Mouse (Mus musculus) forebrain, embryonic 14.5 days (tissue): ENCODE data around the gene Entpd3. TPM values are rescaled to one million over a fixed set of nuclear protein-coding genes. Genes with fewer than 3 reads are reported as not detected.

Experiments used
- ATAC-seq: fragments of 200-750 bp; cut with Nextera tagmentation; 2 replicates; pipeline ENCODE4 v1.8.0; 2017; ENCODE audit warnings: mild to moderate bottlenecking, moderate library complexity
- DNase-seq: peaks from one replicate; pipeline ENCODE4 v3.0.0-alpha.2; 2015; ENCODE audit warnings: low spot score
- H3K27ac ChIP-seq: fragments of 300-500 bp; sonication (generic); 2 replicates; pipeline ENCODE4 v1.5.1; 2014; ENCODE audit warnings: low read depth, mild to moderate bottlenecking, control low read depth, low read length, moderate library complexity
- H3K27me3 ChIP-seq: fragments of 300-500 bp; sonication (generic); replicated peaks from 2 replicates; pipeline ENCODE4 v1.6.1; 2014; ENCODE audit warnings: low read length, control low read depth, mixed read lengths; ENCODE audit not compliant: control insufficient read depth, insufficient read depth
- H3K36me3 ChIP-seq: fragments of 300-500 bp; sonication (generic); 2 replicates; pipeline ENCODE4 v1.6.1; 2014; ENCODE audit warnings: low read length, control low read depth; ENCODE audit not compliant: control insufficient read depth, insufficient read depth
- H3K4me1 ChIP-seq: fragments of 300-500 bp; sonication (generic); 2 replicates; pipeline ENCODE4 v1.6.1; 2014; ENCODE audit warnings: antibody characterized with exemption, low read length, control low read depth; ENCODE audit not compliant: control insufficient read depth, insufficient read depth
- H3K4me2 ChIP-seq: fragments of 300-500 bp; sonication (generic); 2 replicates; pipeline ENCODE4 v1.6.1; 2014; ENCODE audit warnings: mild to moderate bottlenecking, control low read depth, low read length
- H3K4me3 ChIP-seq: fragments of 300-500 bp; sonication (generic); 2 replicates; pipeline ENCODE4 v1.5.1; 2014; ENCODE audit warnings: low read depth, low read length, control low read depth
- H3K9ac ChIP-seq: fragments of 300-500 bp; sonication (generic); 2 replicates; pipeline ENCODE4 v1.6.1; 2014; ENCODE audit warnings: mild to moderate bottlenecking, low read length, control low read depth, moderate library complexity
- H3K9me3 ChIP-seq: fragments of 300-500 bp; sonication (generic); replicated peaks from 2 replicates; pipeline ENCODE4 v1.6.1; 2016; ENCODE audit warnings: low read length, control low read depth, mixed read lengths; ENCODE audit not compliant: control insufficient read depth
- WGBS: fragments of 180-500 bp; shearing (Covaris S2); extraction: QIAGEN DNeasy Blood & Tissue Kit; methylation state at CpG from one replicate; pipeline ENCODE4 v1.1.7; 2014; 5-methylcytosine and 5-hydroxymethylcytosine counted together
- polyA plus RNA-seq: library from polyadenylated mRNA; unstranded; fragments of >200 nt; fragmentation: Nextera tagmentation; extraction: Ambion mirVana; gene quantifications from 2 replicates; pipeline ENCODE4 v1.2.1, GENCODE M21; 2014

Entpd3 gene
- polyA plus RNA-seq, 1 experiment from 2014 or later = 1.1 TPM

GRCm38 (mm10) chr9:120595306-120595705 lies 55.7 kb downstream of the Entpd3 start:
- Histone ChIP-seq H3K4me3 (no peak overlapping the region), H3K36me3 (no peaks in the 10 kb centered on the region), H3K27ac (peak overlapping the region; percentile 44), H3K4me1 (peaks cover 7% of the 10 kb centered on the region; the same call in 1 of the 2 replicates), H3K4me2 (0 out of 2 replicates have a peak overlapping the region, but pooled peaks have one; percentile 3), H3K9ac (no peak overlapping the region), H3K9me3 (no peaks in the 10 kb centered on the region), H3K27me3 (no peaks in the 10 kb centered on the region)
- DNase-seq = peak; percentile 48
- 21% methylated on average over 4 of the region's 4 CpGs for WGBS
- ATAC-seq = 0 out of 2 replicates have a peak, but pooled peaks have one; percentile 18

GRCm38 (mm10) chr9:120601488-120602171 lies 62.0 kb downstream of the Entpd3 start:
- Histone ChIP-seq H3K4me3 (no peak overlapping the region), H3K4me1 (peaks cover 7% of the 10 kb centered on the region; the same call in 1 of the 2 replicates), H3K27me3 (no peaks in the 10 kb centered on the region), H3K9ac (no peak overlapping the region), H3K9me3 (no peaks in the 10 kb centered on the region), H3K36me3 (no peaks in the 10 kb centered on the region), H3K4me2 (no peak overlapping the region), H3K27ac (no peak overlapping the region)
- DNase-seq = peak; percentile 76
- peak; percentile 32 for ATAC-seq
- 18% methylated on average over 17 of the region's 17 CpGs for WGBS

DNA sequence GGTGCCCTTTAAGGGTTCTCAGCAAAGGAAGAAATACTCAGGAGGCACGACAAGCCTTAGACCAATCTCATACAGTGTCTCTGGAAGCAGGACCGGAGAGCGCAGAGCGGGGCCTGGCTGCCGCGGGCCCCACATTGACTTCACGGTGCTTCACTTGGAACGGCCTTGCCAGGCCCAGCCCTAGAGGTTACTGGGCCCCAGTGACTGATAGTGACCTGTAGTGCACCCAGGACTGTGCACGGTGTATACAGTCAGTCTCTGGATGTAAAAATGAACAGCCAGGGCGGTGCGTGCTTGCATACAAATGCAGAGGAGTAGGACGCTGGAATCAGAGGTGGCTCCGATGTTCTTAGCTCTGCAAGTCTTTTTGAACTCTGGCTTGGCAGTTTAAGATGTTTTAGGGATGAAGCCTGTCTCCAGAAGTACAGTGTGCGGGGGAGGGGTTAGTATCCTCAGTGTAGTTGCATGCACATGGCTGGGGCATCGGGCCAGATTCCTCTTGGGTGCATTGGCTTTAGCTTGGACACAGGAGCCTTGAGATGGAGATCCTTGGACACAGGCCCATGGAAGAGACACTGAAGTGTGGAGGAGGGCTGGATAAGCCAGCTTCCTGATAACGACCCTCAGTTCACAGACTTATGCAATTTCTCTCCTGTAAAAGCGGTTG lies 62.7 kb downstream of the Entpd3 start:
- H3K27me3 ChIP-seq = no peaks in the 10 kb centered on the region
- ATAC-seq (peak; percentile 62), DNase-seq (peak; percentile 51)
- peak overlapping the region; percentile 36 for H3K4me2 ChIP-seq
- H3K27ac ChIP-seq = no peak overlapping the region; the same call in 1 of the 2 replicates
- no peaks in the 10 kb centered on the region for H3K36me3 ChIP-seq
- H3K9ac ChIP-seq = peak overlapping the region; percentile 36; the same call in 1 of the 2 replicates
- no peaks in the 10 kb centered on the region for H3K9me3 ChIP-seq
- peak overlapping the region; percentile 6; the same call in 1 of the 2 replicates for H3K4me3 ChIP-seq
- 52% methylated on average over 17 of the region's 17 CpGs for WGBS
- H3K4me1 ChIP-seq = peaks cover 7% of the 10 kb centered on the region; the same call in 1 of the 2 replicates

DNA sequence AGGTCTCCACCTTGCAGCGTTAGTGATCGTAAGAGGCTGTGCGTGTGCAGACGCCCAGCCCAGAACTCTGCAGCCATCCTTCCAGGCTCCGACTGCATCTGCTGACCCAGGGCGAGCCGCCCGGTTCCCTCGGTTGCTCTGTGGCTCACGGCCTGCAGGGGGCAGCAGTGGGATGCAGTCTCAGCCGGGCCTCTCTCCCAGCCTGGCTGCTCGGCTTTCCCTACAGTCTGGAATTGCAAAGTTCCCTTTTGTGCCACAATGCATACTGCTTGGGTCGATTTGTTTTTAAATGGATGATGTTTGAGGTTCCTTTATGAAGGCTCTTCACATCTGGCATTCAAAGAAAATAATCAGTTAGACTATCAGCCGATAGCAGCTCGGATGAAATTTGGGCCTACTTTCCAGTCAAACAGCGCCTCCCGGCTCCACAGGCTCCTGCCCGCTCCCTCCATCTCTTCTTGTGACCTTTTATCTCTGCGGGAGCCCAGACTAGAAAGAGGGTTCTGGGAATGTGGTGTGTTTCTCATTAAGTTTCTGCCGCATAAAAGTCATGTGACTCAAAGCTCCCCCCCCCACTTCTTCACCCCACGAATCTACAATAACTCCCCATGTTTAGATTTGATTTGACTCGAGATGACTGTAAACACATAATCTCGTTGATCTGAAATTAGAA lies 63.4 kb downstream of the Entpd3 start:
- Histone ChIP-seq H3K4me1 (peaks cover 7% of the 10 kb centered on the region; the same call in 1 of the 2 replicates), H3K9ac (peak overlapping the region; percentile 36; the same call in 1 of the 2 replicates), H3K36me3 (no peaks in the 10 kb centered on the region), H3K27me3 (no peaks in the 10 kb centered on the region), H3K4me2 (peak overlapping the region; percentile 36), H3K27ac (no peak overlapping the region; the same call in 1 of the 2 replicates), H3K9me3 (peaks cover 3% of the 10 kb centered on the region; the same call in 1 of the 2 replicates), H3K4me3 (peak overlapping the region; percentile 6; the same call in 1 of the 2 replicates)
- WGBS = 2% methylated on average over 23 of the region's 23 CpGs
- ATAC-seq (peak; percentile 86), DNase-seq (peak; percentile 87)

DNA sequence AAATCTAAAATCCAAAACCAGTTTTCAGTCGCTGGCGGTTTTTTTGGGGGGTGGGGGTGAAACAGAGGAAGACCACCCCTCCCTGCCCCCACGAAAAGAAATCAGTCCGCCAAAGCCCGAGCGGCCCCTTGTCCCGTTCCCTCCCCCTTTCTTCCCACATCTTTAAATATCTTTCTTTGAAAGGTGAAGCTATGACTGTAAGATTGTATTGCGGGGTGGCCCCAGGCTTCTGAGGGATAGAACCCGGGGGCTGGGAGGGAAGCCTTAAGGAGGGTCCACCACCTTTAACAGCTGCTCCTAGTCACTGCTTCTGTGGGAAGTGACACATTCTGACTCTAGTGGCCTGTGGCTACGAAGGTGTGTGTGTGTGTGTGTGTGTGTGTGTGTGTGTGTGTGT lies 63.9 kb downstream of the Entpd3 start:
- no peak for DNase-seq
- 11% methylated on average over 10 of the region's 10 CpGs for WGBS
- H3K9me3 ChIP-seq = peaks cover 3% of the 10 kb centered on the region; the same call in 1 of the 2 replicates

GRCm38 (mm10) chr9:120603956-120604355 lies 64.3 kb downstream of the Entpd3 start:
- 33% methylated on average over 12 of the region's 12 CpGs for WGBS
- Histone ChIP-seq H3K9me3 (peaks cover 3% of the 10 kb centered on the region; the same call in 1 of the 2 replicates), H3K4me2 (no peak overlapping the region), H3K4me3 (no peak overlapping the region), H3K27ac (no peak overlapping the region), H3K4me1 (peaks cover 7% of the 10 kb centered on the region; the same call in 1 of the 2 replicates), H3K36me3 (no peaks in the 10 kb centered on the region), H3K9ac (peak overlapping the region; percentile 13; the same call in 1 of the 2 replicates), H3K27me3 (no peaks in the 10 kb centered on the region)
- ATAC-seq (no peak), DNase-seq (no peak)

More for the DNA sequence above, 63.9 kb downstream of the Entpd3 start:
- no peak overlapping the region for H3K27ac ChIP-seq
- peak overlapping the region; percentile 36 for H3K4me2 ChIP-seq
- H3K4me1 ChIP-seq = peaks cover 7% of the 10 kb centered on the region; the same call in 1 of the 2 replicates
- H3K27me3 ChIP-seq = no peaks in the 10 kb centered on the region
- no peak overlapping the region for H3K4me3 ChIP-seq
- no peak for ATAC-seq
- H3K9ac ChIP-seq = peak overlapping the region; percentile 13; the same call in 1 of the 2 replicates
- H3K36me3 ChIP-seq = no peaks in the 10 kb centered on the region

- no peaks in the 10 kb centered on the region for H3K4me1 ChIP-seq
- DNase-seq (no peak), ATAC-seq (no peak)
- no peak overlapping the region for H3K27ac ChIP-seq
- H3K4me2 ChIP-seq = no peak overlapping the region
- no peak overlapping the region for H3K9ac ChIP-seq
- H3K9me3 ChIP-seq = peaks cover 3% of the 10 kb centered on the region; the same call in 1 of the 2 replicates
- H3K36me3 ChIP-seq = no peaks in the 10 kb centered on the region
- no peaks in the 10 kb centered on the region for H3K27me3 ChIP-seq
- no peak overlapping the region for H3K4me3 ChIP-seq
These were observed 71.4 kb downstream of the Entpd3 start for GRCm38 (mm10) chr9:120611055-120611454.

DNA sequence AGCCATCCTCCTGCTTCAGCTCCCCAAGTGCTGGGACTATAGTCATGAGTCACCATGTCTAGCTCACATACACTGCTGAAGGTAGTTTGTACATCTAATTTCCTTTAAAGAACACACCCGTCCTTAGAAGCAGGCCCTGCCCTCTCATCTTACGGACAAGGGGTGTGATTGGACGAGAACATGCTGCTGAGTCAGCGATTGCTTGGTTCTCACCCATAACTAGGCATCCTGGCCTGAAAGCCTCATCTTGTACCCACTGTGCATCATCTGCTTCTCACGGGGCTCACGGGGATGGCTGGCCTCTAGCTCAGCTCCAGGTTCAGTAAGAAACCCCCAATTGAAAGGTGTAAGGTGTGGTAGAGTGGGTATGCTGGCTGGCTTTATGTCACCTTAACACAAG lies 74.4 kb downstream of the Entpd3 start:
- 95% methylated on average over 6 of the region's 6 CpGs for WGBS
- Histone ChIP-seq H3K4me1 (peaks cover 2% of the 10 kb centered on the region), H3K4me2 (no peak overlapping the region), H3K9ac (no peak overlapping the region), H3K9me3 (no peaks in the 10 kb centered on the region), H3K27me3 (no peaks in the 10 kb centered on the region), H3K4me3 (no peak overlapping the region), H3K36me3 (no peaks in the 10 kb centered on the region), H3K27ac (no peak overlapping the region)
- DNase-seq = no peak
- ATAC-seq = no peak
